Mouse (Mus musculus): Measurements from ENCODE around the gene Ppp1r12b.
A peak's percentile ranks its signal among the peaks of the same experiment; 100 is the strongest.

The Ppp1r12b gene

GRCm38 (mm10) chr1:134955637-134956176 lies at the start of gene Ppp1r12b:
Gene Ppp1r12b, minus strand, starts transcription at chr1:134955942.
- DNase-seq (ENCODE audit: low read depth, low spot score) = peak; percentile 92

- no peak for DNase-seq (ENCODE audit: low read depth, low spot score)
Observed at GRCm38 (mm10) chr1:135003346-135003745, 47.6 kb upstream of the Ppp1r12b start.

- DNase-seq (ENCODE audit: low read depth, low spot score) = no peak
Observed at GRCm38 (mm10) chr1:135000527-135000926, 44.8 kb upstream of the Ppp1r12b start.

- DNase-seq (ENCODE audit: low read depth, low spot score) = no peak
Observed at GRCm38 (mm10) chr1:134998231-134998630, 42.5 kb upstream of the Ppp1r12b start.

GRCm38 (mm10) chr1:134997568-134997967 lies 41.8 kb upstream of the Ppp1r12b start:
- no peak for DNase-seq (ENCODE audit: low read depth, low spot score)

GRCm38 (mm10) chr1:134996471-134996870 lies 40.7 kb upstream of the Ppp1r12b start:
- no peak for DNase-seq (ENCODE audit: low read depth, low spot score)

- DNase-seq (ENCODE audit: low read depth, low spot score) = no peak
Observed at GRCm38 (mm10) chr1:134995954-134996353, 40.2 kb upstream of the Ppp1r12b start.

GRCm38 (mm10) chr1:134995437-134995836 lies 39.7 kb upstream of the Ppp1r12b start:
- DNase-seq (ENCODE audit: low read depth, low spot score) = no peak

- no peak for DNase-seq (ENCODE audit: low read depth, low spot score)
Observed at GRCm38 (mm10) chr1:134994739-134995138, 39.0 kb upstream of the Ppp1r12b start.

GRCm38 (mm10) chr1:134992046-134992645 lies 36.4 kb upstream of the Ppp1r12b start:
- no peak for DNase-seq (ENCODE audit: low read depth, low spot score)

GRCm38 (mm10) chr1:134989372-134989771 lies 33.6 kb upstream of the Ppp1r12b start:
- peak; percentile 62 for DNase-seq (ENCODE audit: low read depth, low spot score)

GRCm38 (mm10) chr1:134987962-134988341 lies 32.2 kb upstream of the Ppp1r12b start:
- DNase-seq (ENCODE audit: low read depth, low spot score) = no peak

- DNase-seq (ENCODE audit: low read depth, low spot score) = peak; percentile 25
Observed at GRCm38 (mm10) chr1:134987173-134987961, 31.6 kb upstream of the Ppp1r12b start.

- DNase-seq (ENCODE audit: low read depth, low spot score) = no peak
Observed at GRCm38 (mm10) chr1:134972920-134973319, 17.2 kb upstream of the Ppp1r12b start.

GRCm38 (mm10) chr1:134965430-134965829 lies 9.7 kb upstream of the Ppp1r12b start:
- DNase-seq (ENCODE audit: low read depth, low spot score) = no peak

- no peak for DNase-seq (ENCODE audit: low read depth, low spot score)
Observed at GRCm38 (mm10) chr1:134962821-134963220, 7.1 kb upstream of the Ppp1r12b start.

- DNase-seq (ENCODE audit: low read depth, low spot score) = peak; percentile 77
Observed at GRCm38 (mm10) chr1:134962053-134962803, 6.5 kb upstream of the Ppp1r12b start, which contains the start of gene Ube2t. Gene Ube2t, plus strand, starts transcription at chr1:134962565.

GRCm38 (mm10) chr1:134960634-134961033 lies 4.9 kb upstream of the Ppp1r12b start:
- no peak for DNase-seq (ENCODE audit: low read depth, low spot score)

- no peak for DNase-seq (ENCODE audit: low read depth, low spot score)
Observed at GRCm38 (mm10) chr1:134955050-134955636, 599 bp downstream of the Ppp1r12b start.

GRCm38 (mm10) chr1:134949946-134950345 lies 5.8 kb downstream of the Ppp1r12b start:
- DNase-seq (ENCODE audit: low read depth, low spot score) = no peak

- no peak for DNase-seq (ENCODE audit: low read depth, low spot score)
Observed at GRCm38 (mm10) chr1:134947590-134947989, 8.2 kb downstream of the Ppp1r12b start.

GRCm38 (mm10) chr1:134942898-134943297 lies 12.8 kb downstream of the Ppp1r12b start:
- DNase-seq (ENCODE audit: low read depth, low spot score) = no peak

Data from retina, adult 2 months (tissue).